Mouse (Mus musculus): ENCODE results near the gene C530025M09Rik.

Gene C530025M09Rik

DNA sequence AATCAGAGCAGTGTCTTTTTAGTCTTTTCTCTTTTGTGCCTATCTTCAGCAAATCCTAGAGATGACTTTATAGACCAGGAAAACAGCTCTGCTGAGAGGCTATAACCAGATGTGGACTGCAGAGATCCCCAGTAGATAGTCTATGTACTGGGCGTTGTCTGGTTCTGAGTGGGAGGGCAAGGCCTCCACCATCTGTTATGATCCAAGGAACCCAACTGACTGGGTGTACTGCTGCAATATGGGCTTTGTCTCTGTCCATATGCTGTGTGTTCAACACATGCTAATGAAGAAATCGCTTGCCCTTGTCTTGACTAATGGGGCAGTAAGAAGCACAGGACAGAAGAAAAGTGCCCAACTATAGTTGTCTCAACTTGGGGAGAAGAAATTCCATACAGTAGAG, 25.8 kb downstream of the C530025M09Rik start:
- DNase-seq (ENCODE audit: extremely low read depth, insufficient read length, low spot score) = no peak

DNA sequence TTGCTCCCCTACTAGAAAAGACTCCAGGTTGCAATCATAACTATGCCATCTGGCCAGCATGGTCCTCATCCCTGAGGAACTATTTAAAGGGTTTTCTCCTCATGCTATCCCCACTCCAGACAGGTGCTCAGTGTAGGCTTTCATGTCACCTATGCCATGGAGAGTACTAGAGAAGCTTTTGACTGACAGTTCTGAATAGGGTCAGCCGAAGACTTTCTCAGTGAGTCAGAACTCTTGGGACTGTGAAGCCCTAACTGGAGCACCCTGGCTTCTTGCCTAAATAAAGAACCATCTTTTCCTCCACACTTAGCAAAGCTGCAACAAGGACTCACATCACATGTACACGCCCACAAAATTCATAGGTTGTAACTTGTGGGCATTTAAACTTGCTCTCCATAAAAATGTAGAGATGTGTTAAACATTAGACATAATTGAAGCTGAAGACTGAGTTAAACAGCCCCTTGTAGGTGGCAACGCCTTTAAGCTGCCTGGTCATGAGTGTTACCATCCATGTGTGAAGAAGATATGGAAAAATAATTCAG, 26.3 kb downstream of the C530025M09Rik start:
- no peak for DNase-seq (ENCODE audit: extremely low read depth, insufficient read length, low spot score)

DNA sequence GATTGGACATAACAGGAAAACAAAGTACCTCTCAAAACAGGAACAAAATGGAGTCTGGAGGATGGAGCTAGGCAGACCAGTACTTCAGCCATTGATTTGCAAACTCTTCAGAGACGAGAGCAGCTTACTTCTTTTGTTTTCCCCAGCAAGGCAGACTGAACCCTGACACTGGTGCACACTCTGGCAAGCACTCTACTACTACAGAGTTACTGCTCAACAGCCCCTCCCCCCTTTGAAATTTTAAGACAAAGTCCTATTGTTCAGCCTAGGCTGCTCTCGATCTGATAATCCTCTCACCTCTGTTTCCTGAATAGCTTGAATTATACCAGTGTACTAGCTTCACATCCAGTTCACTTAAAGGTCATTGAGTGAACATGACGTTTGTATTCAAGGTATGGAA, 32.4 kb downstream of the C530025M09Rik start:
- DNase-seq (ENCODE audit: extremely low read depth, insufficient read length, low spot score) = no peak

Data from 3134 (cell line).